Mouse (Mus musculus) fat pad, adult 2 months (tissue): Measurements from ENCODE around the gene Hcn3.

Experiments used
- DNase-seq: peaks from one replicate; pipeline ENCODE4 v3.0.0-alpha.2; 2011; ENCODE audit warnings: low read depth, low spot score; ENCODE audit errors: extremely low read depth

Gene Hcn3

GRCm38 (mm10) chr3:89101459-89101811, 58.6 kb downstream of the Hcn3 start:
- DNase-seq: no peak

GRCm38 (mm10) chr3:89100811-89101210, 59.2 kb downstream of the Hcn3 start, which contains the start of gene Gm43738:
Gm43738 (minus strand) TSS chr3:89101099.
- DNase-seq: no peak
